Mouse (Mus musculus) frontal cortex, postnatal 25 days (tissue): ENCODE measurements around the gene Med7.
A peak's percentile ranks its signal among the peaks of the same experiment; 100 is the strongest.

Experiments
- DNase-seq, 2 experiments: peaks; one replicate each; pipeline ENCODE4 v3.0.0; 2022; ENCODE audit warnings: low spot score in 2 of 2

Gene Med7

DNA sequence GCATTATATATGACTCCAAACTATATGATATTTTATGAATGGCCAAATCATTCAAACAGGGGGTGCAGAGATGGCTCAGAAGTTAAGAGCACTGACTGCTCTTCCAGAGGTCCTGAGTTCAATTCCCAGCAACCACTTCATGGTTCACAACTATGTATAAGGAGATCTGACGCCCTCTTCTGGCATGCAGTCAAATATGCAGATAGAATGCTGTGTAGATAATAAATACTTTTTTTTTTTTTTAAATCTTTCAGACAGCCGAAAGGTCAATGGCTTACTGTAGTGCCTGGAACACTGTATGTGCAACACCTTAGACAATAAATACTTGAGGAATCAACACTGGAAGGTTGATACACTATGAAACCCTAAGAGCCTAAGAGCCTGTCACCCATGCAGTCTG is 6.6 kb upstream of the Med7 start:
- no peak for DNase-seq

DNA sequence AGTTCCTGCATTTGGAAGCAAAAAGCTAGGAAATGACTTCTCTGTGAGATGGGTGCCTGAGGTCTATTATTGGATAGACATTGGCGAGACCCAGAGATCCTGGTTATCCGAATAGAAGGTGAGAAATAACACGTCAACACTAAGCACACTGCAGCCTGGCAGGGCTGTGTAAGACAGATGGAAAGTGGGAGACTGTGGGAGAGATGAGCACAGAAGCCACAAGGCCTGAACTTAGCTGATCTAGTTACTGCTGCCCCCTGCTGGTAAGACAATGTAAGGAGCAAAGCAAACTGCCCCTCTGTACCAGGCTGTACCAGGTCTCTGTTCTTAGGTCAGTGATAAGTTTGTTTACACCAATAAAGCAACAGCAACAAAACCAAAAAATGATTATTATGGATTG is 5.6 kb upstream of the Med7 start:
- peak; percentile 49 to 74 for DNase-seq

GRCm38 (mm10) chr11:46435363-46435762 is 1.4 kb upstream of the Med7 start:
- no peak for DNase-seq

GRCm38 (mm10) chr11:46437459-46438000 is 805 bp downstream of the Med7 start:
- no peak for DNase-seq

DNA sequence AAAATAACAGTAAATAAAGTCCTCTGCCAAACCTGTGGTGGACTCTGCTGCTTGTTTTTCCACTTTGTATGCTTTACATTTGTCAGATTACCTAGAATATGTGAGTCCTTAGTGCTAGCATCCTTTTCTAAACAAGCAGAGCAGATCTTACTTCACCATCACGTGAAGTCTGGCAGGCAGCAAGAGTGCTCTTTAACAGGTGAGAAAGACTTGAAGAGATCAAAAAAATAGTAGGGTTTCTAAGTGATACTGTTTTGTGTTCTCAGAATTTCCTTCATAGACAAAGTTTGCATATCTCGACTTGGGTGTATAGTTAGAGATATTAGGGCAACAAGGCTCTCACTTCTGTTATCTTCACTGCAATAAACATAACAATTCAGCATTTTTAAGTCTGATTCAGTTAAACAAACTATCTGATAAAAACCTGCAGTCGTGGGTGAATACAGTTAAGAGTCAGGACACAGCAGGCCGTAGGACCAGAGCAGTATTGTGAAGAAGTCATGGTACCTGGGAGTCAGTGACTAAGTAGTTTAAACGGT is 2.3 kb downstream of the Med7 start:
- DNase-seq = no peak

- no peak for DNase-seq
Measured at GRCm38 (mm10) chr11:46441774-46442173, 5.0 kb downstream of the Med7 start.

- no peak for DNase-seq
Measured at GRCm38 (mm10) chr11:46443152-46443551, 6.4 kb downstream of the Med7 start.

DNA sequence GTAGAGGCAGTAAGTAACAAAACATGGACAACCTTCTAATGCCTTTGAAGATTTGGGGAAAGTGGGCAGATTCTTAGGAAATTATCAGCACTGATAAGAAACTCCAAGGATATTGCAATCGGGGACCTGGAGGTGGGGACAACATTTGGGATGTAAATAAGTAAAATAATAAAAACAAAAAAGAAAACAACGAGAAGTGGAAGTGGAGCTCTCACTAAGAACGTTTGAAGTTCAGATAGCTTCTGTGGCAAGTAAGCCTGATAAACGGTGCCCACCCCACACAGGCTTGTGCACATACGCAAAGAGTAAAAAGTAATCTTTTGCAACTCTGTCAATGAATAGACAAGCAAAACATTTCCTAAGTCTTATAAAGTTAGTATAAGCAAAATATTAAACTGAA is 7.3 kb downstream of the Med7 start:
- DNase-seq = no peak

DNA sequence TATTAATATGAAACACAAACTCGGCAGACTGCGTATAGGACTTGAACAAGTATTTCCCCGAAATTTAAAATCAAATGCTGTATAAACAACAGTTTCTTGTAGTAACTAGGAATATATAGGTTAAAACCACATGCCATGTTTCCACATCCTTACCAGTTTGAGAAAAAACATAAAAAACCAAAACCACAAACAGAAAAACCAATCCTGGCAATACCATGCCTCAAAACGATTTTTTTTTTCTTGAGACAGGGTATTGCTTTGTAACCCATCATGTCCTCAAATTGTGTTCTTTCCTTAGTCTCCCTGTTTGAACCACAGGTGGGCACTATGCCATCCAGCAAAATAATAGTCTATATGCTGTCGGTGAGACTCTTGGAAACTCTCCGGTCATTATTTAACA is 9.4 kb downstream of the Med7 start:
- no peak for DNase-seq

GRCm38 (mm10) chr11:46447644-46448484 is 11.1 kb downstream of the Med7 start:
- DNase-seq = no peak

GRCm38 (mm10) chr11:46449461-46450080 is 12.8 kb downstream of the Med7 start:
- no peak for DNase-seq

- DNase-seq = no peak
Measured at GRCm38 (mm10) chr11:46454453-46455045, 17.8 kb downstream of the Med7 start, which contains the start of gene Havcr2. TSS of gene Havcr2 (plus strand) at chr11:46454935.

DNA sequence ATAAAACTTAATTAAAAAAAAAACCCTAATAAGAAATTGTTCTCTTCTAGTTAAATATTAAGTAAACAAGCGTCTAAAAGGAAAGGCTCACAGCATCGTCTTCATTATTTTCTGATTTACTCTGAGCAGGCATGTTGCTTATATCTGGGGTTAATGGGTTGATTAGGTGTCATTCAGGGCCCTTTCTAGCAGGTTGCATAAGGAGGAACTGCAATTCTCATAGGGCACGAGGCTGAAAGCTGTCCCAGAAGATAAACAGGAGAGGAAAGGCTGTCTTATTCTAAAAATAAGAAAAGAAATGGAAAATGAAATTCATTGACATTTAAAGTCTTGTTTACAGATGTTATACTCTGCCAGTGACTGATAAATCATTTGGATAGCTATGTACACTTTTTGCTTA is 23.2 kb downstream of the Med7 start:
- no peak for DNase-seq

GRCm38 (mm10) chr11:46461362-46461761 is 24.6 kb downstream of the Med7 start:
- DNase-seq = no peak

DNA sequence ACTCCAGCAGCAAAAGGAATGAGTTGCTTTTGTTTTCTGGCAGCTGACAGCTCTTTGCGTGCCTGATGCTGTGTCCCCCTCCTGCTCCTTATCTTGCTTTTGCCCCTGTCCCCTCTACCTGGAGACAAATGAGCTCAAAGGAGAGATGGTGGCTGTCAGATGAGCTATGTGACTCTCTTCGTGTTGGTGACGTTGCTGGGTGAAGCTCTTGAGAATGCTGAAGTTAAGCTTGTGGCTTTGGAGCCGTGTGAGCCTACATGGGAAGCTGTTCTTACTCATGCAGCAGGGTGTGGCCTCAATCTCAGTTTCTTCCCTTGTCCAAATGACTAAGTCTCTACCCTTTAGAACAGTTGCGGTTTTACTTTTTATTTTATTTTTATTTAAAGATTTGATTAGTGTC is 25.2 kb downstream of the Med7 start:
- DNase-seq = no peak

DNA sequence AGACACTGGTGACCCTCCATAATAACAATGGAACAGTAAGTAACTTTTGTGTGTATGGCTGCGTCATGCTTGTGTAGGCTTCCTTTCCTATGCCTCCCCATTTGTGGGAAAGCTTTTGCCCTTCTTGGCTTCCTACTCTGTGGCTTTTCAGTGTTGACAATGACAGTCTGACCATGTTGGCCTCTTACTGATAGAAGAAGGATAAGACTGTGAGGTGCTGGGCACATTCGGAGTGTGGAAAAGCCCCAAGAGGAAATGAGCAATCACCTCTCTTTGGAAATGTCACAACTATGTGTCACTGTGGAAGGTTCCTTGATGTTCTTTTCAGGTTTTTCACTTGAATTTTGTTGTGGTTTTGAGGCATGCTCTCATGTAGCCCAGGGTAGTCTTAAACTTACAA is 30.2 kb downstream of the Med7 start:
- no peak for DNase-seq

GRCm38 (mm10) chr11:46474220-46474619 is 37.5 kb downstream of the Med7 start:
- no peak for DNase-seq

GRCm38 (mm10) chr11:46479311-46479710 is 42.6 kb downstream of the Med7 start:
- DNase-seq = no peak

DNA sequence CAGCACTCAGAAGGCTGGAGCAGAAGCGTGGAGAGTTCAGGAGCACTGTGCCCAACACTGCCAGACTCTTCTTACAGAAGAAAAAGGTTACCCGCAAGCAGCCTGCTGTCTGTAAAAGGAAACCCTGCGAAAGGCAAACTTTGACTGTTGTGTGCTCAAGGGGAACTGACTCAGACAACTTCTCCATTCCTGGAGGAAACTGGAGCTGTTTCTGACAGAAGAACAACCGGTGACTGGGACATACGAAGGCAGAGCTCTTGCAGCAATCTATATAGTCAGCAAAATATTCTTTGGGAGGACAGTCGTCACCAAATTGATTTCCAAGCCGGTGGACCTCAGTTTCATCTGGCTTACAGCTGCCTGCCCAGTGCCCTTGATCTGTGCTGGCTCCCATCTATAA is 43.8 kb downstream of the Med7 start:
- DNase-seq = no peak

- DNase-seq = no peak
Measured at GRCm38 (mm10) chr11:46488231-46488630, 51.5 kb downstream of the Med7 start.

- DNase-seq = no peak
Measured at GRCm38 (mm10) chr11:46488650-46489049, 51.9 kb downstream of the Med7 start.
